Mouse (Mus musculus) gastrocnemius, postnatal 10 days (tissue): ENCODE measurements around the gene Vangl2. TPM values are rescaled to one million over a fixed set of nuclear protein-coding genes. Genes with fewer than 3 reads are reported as not detected.

Experiments used
- DNase-seq: peaks from one replicate; pipeline ENCODE4 v3.0.0; 2021; ENCODE audit warnings: mixed read lengths
- total RNA-seq, 2 experiments: library from RNA; stranded (reverse); gene quantifications; 2 replicates each; pipeline ENCODE4 v1.2.3; 2021

The Vangl2 gene
- total RNA-seq, 2 experiments from 2014 or later = 5.2 to 7.0 TPM

DNA sequence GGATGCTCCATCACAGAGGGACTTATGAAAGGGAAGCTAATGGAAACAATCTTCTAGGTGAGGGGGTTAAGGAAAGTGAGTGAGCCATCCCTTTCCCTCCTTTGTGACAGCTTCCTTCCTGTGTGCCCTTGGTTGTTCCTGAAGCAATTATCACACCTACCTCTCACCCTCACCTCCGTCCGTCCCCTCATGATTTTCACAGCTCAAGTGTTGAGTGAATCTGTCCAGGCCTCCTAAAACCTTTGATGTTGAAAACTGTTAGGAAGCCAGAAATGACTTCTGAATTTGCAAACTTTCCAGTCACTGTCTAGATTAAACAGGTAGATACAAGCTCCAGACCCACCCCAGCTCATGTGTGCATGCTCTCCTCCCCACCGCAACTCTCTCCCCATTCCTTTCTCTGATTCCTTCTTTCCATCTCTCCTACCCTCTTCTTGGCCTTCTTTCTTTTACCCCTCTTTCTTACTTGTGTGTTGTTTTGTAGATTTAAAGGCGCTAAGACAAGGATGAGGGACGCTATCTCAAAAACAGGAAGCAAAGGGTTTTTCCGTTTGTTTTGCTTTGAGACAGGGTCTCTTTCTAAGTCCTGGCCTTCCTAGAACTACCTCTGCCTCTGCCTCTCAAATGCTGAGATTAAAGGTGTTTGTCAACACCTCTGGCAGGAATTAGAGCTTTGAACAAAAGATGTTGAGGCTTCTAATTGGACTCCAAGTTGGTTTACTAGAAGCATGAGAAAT lies 62.0 kb downstream of the Vangl2 start:
- no peak for DNase-seq

DNA sequence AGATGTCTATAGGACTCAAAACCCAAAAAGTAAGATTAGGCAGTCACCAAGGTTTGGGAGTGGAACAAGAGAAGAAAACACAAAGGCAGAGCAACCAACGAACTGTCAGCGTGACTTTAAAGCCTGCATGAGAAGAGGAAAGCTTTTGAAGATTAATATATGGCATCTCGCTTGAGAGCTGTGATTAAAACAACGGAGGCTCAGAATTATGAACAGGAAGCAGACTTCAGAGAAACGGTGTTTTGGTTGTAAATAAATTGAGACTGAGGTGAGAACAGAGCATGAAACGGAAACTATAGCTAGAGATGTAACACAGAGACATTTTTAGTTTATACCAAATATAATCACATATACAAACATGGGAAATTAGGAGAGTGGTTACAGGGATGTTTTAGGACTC lies 64.6 kb downstream of the Vangl2 start:
- no peak for DNase-seq

DNA sequence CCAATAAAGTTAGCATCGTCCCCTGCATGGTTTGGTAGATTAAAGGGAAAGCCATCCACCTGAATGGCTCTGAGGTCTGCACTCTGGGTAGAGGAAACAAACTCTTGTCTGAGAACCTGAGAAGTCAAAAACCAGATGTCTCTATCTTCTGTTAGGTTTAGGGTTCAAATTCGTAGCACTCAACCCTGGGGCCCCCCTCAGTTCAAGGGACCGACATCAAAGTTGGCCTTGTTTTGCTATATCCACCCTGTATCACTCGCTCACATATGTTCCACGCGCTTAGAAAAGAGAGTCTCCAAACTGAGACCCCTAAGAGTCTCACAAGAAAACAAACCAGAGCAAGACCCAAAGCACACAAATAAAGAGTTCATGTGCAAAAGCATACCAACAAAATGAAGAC lies 66.5 kb downstream of the Vangl2 start:
- DNase-seq = no peak

DNA sequence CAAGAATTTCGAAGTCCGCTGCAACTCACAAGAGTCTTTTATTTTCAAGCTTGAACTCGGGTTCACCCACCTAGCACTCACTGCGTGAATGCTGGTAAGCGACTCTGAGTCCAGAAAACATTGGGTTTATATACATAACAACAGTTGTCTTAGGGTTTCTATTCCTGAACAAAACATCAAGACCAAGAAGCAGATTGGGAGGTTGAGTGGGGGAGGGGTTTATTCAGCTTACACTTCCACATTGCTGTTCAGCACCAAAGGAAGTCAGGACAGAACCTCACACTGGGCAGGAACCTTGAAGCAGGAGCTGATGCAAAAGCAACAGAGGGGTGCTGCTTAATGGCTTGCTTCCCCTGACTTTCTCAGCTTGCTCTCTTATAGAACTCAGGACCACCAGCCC lies 67.5 kb downstream of the Vangl2 start:
- DNase-seq = no peak

DNA sequence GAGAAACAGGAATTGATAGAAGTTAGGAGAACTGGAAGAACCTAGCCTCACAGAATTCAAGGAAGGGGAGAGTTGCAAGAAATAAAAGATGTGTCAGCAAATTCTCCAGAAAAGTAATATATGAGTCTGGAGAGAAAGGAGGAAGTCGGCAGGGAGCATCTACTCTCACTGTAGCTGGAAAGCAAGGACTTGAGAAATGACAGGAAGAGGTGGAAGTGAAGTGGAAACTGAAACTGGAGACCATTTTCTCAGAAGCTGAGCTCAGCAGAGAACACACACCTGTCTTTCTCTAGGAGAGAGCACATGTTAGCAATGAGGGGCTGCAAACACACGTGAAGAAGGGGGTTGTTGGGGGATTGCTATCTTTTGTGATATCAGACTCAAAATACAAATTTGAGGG lies 70.8 kb downstream of the Vangl2 start:
- DNase-seq = no peak

DNA sequence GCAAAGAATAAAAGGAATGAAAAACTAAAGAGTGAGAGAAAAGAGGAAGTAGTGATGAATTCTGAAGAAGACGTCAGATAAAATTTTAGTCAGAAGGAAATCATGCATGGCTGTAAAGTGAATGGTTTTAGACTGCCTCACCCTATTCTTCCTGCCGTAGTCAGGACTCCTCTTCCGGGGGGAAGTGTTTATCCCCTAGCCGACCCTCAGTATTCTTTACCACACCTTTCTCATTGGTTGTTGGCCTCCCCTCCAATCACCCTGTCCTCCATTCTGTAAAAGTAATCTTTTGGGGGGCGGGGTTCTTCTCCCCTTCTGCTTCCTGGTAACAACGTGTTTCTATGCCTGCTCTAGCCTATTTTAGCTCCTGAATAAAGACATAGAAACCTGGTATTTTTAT lies 73.2 kb downstream of the Vangl2 start:
- no peak for DNase-seq

Other genes starting within 250 kb of the Vangl2 start
- gene Cd84, start 188.7 kb downstream of the Vangl2 start, total RNA-seq = 1 to 10 TPM; 2.1 to 5.0 TPM
- under 1 TPM in 1 of 2 experiments, not detected in 1; 0.20 TPM for gene Gm10521, start 132.8 kb downstream of the Vangl2 start, total RNA-seq
- gene Slamf6, start 110.9 kb downstream of the Vangl2 start, total RNA-seq = under 1 TPM; 0.23 to 0.63 TPM
- gene Nhlh1, start 29.1 kb upstream of the Vangl2 start, total RNA-seq = not detected
- gene Copa, start 54.1 kb upstream of the Vangl2 start, total RNA-seq = 100 to 1,000 TPM in 1 of 2 experiments, 10 to 100 TPM in 1; 97.9 to 117 TPM
- gene Ncstn, start 54.4 kb upstream of the Vangl2 start, total RNA-seq = 10 to 100 TPM; 43.2 to 47.5 TPM
- 100 to 1,000 TPM; 104 to 106 TPM for gene Pex19, start 98.3 kb upstream of the Vangl2 start, total RNA-seq
- gene Dcaf8, start 119.6 kb upstream of the Vangl2 start, total RNA-seq = 100 to 1,000 TPM; 132 to 146 TPM
- 10 to 100 TPM; 72.5 to 82.1 TPM for gene Pea15a, start 178.4 kb upstream of the Vangl2 start, total RNA-seq
- gene Casq1, start 191.4 kb upstream of the Vangl2 start, total RNA-seq = 1,000 to 10,000 TPM; 4,961 to 5,359 TPM
- gene Atp1a4, start 230.0 kb upstream of the Vangl2 start, total RNA-seq = under 1 TPM; 0.61 to 0.66 TPM
- gene Igsf8, start 233.2 kb upstream of the Vangl2 start, total RNA-seq = 10 to 100 TPM; 15.4 to 19.1 TPM